Mouse (Mus musculus) liver, adult 2 months (tissue): ENCODE results near the gene Akap8.

Experiments used
- CTCF ChIP-seq: fragments of 200-500 bp; IDR thresholded peaks from 2 replicates; pipeline ENCODE4 v1.5.1; 2011; ENCODE audit warnings: low read depth, low read length, control low read depth
- POLR2A ChIP-seq: fragments of 200-500 bp; IDR thresholded peaks from 2 replicates; pipeline ENCODE4 v1.6.1; 2011; ENCODE audit warnings: low read length, control low read depth; ENCODE audit not compliant: insufficient read depth; ENCODE audit errors: extremely low read depth

DNA sequence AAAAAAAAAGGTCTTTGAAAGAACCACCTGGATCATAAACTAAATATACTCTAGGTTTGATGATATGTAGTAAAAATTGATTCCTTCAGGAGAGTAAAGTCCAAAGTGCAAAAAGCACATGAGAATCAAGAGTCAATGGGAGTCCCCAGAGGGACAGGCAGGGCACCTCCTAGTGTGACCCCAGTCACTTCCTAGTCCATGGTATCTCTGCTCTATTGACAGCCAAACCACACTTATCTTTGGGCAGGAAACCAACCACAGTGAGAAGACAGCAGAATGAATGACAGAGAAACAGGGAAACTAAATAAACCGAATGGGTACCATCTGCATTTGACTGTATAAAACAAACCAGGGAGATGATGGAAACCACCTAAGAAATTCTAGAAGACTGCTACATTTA lies 19.1 kb upstream of the Akap8 start:
- TF ChIP-seq POLR2A (no peak), CTCF (no peak)
